Mouse (Mus musculus): ENCODE data around the gene Nme3.

The Nme3 gene

DNA sequence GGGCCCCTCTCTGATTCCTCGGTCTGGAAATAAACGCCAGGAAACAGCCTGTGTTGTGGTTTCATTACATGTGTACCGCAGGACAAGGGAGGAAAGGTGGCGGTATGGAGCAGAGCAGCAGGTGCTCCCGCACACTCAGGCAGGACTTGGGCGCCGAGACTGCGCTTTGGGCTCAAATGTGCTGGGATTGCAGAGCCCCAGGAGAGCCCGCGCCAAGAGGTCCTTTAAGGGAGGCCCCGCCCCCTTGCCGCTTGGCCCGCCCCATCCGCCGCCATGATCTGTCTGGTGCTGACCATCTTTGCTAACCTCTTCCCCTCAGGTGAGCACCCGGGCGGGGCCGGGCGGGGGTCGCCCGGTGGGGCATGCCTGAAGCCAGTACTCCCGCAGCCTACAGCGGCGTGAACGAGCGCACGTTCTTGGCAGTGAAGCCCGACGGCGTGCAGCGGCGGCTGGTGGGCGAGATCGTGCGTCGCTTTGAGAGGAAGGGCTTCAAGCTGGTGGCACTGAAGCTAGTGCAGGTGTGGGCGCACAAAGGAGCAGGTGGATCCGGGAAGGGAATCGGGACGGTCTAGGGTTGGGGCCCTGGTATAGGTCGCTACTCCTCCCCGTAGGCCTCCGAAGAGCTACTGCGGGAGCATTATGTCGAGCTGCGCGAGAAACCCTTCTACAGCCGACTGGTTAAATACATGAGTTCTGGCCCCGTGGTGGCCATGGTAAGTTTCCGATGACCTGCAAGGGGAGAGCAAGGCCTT is at the start of gene Nme3:
Gene Nme3 (plus strand): TSS at position 260 of the 752 bp plus-strand sequence.
- DNase-seq (ENCODE audit: low spot score in 2 of 2), result peak; percentile 70 to 77

DNA sequence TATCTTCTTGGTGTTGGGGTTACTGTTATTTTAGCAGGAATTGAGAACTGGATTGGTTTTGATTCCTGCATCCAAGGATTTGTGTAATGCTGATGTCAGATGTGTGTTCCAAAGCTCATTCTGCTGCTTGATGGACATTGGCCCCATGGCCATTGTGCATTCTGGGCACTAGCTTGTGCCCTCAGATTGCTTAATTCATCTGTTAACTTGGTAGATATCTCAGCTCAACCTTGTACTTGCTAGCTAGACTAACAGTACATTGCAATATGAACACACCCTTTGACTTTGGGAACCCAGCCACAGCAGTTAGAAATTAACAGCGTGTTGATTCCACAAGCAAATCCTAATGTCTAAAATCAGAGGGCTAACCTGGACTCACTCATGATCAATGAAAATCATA is 48.9 kb upstream of the Nme3 start:
- no peak for DNase-seq (ENCODE audit: low spot score in 2 of 2)

DNA sequence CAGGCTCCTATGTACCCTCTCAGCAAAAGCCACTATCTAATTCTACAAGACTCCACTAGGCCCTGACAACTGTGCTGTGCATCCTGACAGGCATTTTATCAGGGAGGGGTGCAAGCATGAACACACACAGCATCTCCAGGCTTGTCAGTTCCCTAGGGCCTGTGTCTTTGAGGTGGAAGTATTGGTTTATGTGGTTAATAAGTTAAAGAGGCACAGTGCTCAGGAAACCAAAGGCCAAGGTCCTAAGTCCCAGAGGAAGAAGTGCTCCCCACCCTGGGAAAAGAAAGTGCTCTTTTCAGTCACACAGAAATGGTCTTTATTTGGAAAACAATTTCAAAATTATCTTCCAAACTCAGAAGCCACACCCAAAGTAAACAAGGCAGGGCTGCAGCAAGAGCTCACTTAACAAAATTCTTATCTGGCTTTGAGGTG is 47.7 kb upstream of the Nme3 start:
- DNase-seq (ENCODE audit: low spot score in 2 of 2), result no peak

DNA sequence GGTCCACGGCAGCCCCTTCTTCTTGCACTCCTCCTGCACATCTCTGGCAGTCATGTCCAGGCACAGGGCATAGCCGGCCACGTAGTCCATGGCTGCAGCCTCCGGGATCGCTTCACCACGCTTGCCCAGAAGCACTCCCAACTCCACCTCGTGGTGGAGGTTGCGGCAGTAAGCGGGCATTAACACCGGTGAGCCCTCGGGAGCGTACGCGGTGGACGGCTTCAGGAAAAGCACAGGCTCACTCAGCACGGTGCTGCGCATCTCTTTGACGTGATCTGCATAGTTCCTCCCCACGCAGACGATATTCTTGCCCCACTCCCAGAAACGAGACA is 46.6 kb upstream of the Nme3 start:
- no peak for DNase-seq (ENCODE audit: low spot score in 2 of 2)

DNA sequence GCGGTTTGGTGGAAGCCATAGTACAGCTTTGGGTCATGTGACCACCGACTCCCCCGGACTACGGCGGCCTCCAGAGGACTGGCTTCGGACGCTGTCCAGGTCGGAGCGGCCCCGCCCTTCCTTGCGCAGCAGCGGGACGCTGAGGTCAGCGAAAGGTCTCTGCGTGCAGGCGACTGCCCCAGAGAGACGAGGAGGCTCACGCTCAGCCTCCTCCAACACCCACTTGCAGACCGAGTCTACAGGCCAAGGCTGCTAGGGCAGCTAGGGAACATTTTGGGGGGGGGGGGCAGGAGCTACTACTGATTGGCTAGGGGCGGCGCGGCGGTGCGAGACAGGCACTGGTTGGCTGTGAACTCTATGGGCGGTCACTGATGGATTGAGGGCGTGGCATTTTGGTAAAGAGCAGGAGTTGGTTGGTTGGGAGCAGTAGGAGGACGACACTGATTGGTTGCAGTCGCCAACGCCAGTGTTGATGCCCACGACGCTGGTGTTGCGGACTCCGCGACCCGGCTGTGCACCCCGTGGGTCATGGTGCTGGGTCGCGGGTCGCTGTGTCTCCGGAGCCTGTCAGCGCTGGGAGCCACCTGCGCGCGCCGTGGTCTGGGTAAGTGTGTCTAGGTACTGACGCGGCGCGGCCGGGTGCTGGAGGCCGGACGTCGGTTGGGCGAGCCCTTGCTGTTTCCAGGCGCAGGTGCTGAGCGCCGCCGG is 46.1 kb upstream of the Nme3 start, which contains the start of gene Fahd1:
Gene Fahd1 (minus strand): TSS at position 300 of the 708 bp plus-strand sequence.
- DNase-seq (ENCODE audit: low spot score in 2 of 2), result peak; percentile 95 to 98

DNA sequence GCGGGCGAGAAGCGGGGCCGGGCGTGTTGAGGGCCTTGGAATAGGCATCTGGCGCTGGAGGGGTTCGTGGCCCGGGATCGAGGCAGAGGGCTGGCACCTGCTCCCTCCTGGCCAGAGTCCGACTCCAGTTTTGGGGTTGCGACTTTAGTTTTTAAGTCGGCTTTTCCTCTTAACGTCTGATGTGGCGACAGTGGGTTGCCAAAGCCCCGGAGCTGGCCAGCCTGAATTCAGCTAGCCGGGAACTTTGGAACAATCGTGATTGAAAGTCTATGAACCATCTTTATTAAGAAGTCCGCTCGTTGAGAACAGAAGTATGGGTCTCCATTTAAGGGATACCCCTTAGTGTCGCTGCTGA is 45.5 kb upstream of the Nme3 start:
- DNase-seq (ENCODE audit: low spot score in 2 of 2), result no peak

DNA sequence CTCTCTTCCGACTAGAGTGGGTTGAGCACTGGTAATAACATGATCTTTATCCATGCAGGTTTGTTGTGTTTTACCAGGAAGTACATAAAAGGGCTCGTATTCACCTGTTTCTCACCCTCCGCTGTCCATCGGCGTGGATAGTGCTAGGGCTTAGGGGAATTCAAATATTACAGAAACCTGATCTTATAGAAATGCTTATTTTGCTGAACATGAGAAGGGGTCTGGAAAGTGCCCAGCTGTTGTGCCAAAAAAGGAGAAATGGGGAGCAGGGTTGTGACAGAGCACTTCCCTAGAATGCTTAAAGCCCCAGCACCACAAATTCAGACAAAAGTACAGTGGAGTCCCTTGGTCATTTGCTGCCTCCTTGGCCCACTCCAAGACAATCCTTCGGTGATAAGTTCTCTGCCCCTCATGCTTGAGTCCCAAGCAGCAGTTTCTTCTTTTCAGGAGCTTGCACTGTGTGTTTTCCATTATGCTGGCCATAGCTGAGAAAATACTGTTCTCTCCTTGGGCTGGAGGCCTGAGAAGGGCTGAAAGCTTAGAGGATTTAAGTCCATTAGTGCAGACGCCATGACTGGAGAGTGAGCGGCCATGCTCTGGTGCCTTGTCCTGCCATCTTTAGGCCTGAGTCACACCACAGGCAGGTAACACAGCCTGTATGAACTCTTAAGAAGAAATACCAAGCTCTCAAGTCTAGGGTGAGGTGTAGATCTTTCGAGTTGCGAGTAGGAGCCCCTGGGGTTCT is 44.7 kb upstream of the Nme3 start:
- DNase-seq (ENCODE audit: low spot score in 2 of 2), result no peak

DNA sequence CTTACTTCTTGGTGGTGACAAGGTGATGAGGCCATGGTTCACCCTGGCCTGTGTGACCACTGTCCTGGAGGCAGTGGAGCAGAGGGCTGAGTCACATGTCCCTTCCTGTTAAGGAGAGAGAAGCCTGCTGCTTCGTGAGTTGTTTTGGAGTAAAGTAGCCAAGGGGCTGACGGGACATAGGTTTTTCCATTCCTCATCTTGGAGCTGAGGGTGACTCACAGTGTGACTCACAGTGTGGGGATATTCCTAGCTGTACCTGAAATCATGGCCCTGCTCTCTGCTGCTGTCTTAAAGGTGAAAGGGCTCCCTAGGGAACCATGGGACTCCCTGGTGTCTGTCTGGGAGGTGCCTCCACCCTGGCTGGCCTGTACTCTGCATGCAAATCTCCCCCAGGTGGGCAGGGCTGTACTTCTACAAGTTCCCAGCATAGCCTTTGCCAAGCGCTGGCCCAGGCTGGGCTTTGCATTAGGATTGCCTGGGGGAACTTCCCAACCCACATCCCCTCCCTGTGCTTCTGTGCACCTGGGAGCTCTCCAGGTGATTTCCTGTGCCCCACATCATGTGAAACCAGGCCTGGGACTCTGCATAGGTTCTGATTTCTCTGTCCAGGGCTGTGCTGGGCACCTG is 40.3 kb upstream of the Nme3 start:
- no peak for DNase-seq (ENCODE audit: low spot score in 2 of 2)

DNA sequence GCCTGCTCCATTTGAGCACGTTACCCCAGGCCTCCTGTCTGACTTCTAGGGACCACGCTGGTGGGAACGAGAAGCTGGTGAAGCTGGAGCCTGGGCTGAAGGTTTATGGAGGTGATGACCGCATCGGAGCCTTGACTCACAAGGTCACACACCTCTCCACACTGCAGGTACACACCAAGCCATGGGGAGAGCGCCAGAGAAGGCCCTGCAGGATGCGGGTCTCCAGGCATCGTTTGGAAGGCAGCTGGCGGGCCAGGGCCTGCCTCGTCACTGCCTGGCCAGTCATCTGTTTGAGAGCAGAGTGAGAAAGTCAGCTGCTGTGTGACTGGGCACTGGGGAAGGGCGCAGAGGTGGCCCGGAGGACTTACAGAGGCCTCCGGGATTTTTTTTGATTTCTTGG is 39.7 kb upstream of the Nme3 start:
- no peak for DNase-seq (ENCODE audit: low spot score in 2 of 2)

DNA sequence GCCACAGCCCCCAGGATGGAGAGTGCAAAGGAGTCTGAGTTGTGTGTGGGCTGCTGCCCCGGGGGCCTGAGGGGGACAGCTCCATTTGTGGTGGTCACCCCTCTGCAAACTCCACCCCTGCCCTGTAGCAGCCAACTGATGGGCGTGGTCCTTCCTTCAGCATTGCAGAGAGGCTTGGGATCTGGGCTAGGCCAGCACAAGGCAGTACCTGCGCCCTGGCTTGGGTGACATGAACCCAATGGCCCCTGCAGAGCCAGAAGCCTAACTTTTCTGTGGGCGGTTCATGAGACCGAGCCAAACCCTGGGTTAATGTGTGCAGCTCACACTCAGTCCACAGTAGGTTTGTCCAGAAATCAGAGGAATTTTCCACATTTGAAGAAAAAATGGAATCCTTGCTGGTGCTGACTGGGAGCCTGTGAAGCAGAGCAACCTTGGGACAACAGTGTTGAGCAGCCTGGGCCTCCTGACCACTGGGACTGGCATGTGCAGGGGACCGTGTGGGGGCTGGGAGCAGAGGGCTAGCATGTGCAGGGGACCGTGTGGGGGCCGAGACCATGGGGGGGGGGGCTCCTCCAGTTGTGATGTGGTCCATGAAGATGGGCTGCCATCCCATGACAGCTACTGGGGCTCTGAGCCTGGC is 38.3 kb upstream of the Nme3 start:
- DNase-seq (ENCODE audit: low spot score in 2 of 2), result no peak

DNA sequence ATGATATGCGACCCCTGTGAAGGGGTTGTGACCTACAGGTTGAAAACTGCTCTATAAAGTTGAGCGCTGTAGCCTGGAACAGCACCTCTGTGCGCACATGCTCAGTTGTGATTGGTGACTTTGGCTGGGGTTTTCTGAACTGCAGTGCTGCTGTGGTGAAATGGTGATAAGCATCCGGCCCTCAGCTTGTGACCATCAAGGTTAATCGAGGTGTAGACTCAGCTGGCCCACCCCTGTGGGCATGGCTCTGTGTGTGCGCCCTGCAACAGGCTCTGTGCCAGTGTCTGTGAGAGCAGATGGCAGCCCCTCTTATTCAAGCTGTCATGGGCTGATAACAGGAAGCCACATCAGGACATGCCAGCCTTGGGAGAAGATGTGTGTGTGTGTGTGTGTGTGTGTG is 37.3 kb upstream of the Nme3 start:
- no peak for DNase-seq (ENCODE audit: low spot score in 2 of 2)

DNA sequence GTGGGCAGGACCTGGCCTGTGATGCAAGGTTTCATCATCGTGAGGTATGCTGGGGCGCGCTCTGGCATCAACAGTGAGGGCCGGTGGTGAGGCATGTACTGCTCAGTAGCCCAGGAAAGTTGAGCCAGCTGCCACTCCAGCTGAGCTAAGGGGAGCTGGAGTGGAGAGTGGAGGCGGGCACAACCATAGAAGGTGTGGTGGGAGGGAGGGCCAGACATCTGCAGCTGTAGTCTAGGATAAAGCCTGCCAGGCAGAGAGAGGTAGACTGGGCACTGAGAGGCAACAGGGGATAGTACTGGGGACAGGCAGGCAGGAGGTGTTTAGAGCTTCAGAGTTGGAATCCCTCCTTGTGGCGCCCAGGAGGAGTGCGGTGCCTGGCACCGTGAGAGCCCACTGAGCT is 36.2 kb upstream of the Nme3 start:
- DNase-seq (ENCODE audit: low spot score in 2 of 2), result no peak

DNA sequence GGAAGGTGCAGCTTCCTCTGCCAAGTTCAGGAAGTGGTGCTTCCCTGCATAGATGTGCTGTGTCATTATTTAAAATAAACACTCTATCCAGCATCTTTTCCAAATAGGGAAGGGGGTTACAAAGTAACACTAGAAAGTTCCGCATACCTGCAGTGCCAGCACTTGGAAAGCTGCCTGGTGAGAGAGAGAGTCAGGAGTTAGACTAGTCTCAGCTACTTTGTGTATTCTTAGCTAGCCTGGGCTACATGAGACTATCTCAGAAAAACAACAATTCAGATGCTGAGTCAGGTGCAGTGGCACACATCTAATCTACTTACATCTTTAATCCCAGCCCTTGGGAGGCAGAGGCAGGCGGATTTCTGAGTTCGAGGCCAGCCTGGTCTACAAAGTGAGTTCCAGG is 34.5 kb upstream of the Nme3 start:
- no peak for DNase-seq (ENCODE audit: low spot score in 2 of 2)

DNA sequence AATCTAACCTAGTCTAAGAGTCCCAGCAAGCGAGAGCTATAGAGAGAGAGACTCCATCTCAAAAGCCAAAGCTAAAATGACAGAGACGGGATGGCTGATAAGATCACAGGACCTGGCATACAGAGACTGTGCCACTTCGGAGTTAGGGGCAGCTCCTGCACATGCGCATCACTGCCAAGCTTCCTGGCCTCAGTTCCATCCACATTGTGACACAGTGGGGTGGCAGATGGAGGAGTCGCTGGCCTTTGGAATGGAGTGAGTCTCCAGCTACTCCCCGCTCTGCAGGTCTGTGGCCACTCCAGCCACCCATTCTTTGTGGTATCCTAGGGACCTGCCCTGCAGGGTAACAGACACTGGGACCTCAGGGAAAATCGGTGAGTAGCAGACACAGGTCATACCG is 30.5 kb upstream of the Nme3 start, which contains the start of gene Igfals:
Gene Igfals (plus strand): TSS at position 222 of the 400 bp plus-strand sequence.
- no peak for DNase-seq (ENCODE audit: low spot score in 2 of 2)

DNA sequence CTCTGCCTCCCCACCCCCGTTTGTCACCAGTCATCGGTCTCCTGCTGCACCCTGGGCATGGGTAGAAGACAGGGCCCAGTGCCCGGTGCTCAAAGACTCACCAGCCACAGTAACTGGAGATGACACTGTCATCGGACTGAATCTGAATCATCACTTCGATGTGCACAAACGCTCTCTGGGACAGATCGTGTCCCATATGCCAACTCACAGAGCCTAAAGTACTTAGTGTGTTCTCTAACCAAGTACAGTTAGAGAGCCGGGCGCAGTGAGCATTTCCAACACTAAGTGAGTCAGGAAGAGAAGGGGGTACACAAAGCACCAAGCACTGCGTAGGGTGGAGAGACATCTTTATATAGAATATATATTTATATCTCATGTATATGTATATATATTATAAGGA is 28.4 kb upstream of the Nme3 start:
- DNase-seq (ENCODE audit: low spot score in 2 of 2), result peak in 1 of 2 experiments; percentile 27

DNA sequence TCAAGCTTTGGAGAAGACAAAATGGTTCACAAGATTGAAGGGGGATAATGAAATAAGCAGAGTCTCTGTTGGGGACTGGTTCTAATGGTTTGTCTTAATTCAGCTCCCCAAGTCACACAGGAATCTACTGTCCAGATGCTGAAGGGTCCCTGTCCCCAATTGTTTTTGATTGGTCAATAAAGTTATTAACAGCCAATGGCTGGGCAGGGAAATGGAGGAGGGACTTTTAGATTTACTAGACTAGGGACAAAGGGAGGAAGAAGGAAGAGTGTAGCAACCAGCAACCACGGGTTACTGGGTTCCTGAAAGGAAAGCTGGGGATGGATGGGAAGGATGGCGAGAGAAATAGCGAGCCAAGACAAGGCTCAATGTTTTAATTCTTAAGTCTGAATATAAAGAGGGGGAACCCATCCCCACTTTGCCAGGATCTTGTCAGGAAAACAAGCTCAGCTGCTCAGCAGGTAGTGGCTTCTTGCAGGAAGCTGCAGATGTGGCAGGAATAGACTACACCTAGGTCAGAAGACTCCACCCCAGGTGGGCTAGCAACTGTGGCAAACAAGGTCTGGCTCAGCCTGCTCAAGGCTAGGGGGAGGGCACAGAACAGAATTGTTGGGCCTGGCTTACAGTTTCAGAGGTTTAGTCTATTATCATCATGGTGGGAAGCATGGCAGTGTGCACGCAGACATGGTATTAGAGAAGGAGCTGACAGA is 22.4 kb upstream of the Nme3 start:
- no peak for DNase-seq (ENCODE audit: low spot score in 2 of 2)

DNA sequence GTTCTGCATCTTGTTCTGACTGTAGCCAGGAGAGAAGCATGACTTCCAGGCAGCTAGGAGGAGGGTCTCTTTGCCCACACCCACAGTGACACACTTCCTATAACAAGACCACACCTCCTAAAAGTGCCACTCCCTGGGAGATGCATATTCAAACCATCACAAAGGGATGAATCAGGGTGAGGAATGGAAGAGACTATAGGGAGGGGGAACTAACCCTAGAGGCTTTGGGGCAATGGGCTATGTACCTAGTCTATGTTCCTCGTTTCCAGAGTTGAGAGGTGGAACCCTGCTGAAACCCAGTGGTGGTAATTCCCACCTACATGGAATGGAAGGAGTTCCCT is 21.9 kb upstream of the Nme3 start:
- no peak for DNase-seq (ENCODE audit: low spot score in 2 of 2)

DNA sequence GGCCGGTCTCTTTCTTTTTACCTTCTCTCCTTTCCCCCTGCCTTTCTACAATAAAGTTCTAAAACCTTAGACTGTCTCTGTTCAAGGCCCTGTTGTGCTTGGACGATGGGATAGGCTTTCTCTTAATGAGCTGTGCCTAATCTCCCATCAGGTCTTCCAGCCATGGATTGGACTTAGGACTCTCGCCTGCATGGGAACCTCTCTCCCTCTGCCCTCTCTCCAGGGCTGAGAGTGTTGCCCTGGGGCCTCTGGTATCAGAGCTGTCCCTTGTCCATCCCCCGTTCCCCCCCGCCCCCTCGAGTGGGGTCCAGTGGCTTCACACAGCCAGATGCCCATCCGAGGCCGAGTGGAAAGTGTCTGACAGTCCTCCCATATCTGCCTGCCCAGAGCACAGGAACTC is 21.3 kb upstream of the Nme3 start:
- no peak for DNase-seq (ENCODE audit: low spot score in 2 of 2)

DNA sequence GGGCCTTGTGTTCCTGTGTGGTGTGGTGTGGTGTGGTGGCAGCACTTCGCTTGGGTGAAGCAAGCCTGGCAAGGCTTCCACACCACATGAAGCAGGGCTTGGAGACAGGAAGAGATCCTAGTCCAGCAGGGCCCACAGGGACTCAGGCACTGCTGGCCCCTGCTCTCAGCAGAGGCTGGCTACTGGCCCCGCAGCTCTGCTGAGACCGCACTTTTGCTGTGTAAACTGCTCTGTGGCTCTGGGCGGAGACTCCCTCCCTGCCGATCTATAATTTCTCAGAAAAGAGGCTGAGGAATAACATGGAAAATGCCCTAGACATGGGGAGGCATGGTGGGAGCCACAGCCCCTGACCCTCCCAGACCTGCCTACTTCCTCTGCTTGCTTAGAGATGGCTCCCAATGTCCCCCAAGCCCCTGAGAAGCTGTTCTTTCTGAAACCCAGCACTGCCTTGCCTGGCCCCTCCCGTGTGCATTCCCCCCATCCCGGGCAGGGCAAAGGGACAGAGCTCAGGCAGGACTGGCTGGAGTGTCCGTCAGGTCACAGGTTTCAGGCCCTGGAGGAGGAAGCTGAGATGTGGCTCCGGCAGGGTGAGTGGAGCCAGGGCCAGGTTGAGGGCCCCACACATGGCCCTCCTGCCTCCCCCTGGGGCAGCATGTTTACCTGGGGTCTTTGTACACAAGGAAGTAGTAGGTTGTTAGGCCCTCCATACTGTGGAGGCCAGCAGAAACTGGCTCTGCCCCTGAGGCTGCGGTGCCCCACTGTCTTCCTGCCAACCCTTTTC is 18.8 kb upstream of the Nme3 start:
- DNase-seq (ENCODE audit: low spot score in 2 of 2), result no peak

DNA sequence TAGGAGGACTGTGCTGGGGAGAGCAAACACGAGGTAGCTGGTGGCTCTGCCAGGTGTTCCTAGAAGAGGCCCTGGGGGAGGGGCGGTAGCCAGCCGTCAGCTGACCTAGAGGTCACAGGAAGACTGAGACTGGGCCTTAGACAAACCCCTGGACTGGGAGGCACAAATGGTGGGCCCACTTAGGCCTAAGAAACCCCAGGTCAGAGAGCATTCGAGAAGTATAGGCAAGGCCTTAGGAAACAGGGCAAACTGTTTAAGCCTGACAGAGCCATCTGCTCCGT is 18.2 kb upstream of the Nme3 start:
- no peak for DNase-seq (ENCODE audit: low spot score in 2 of 2)

DNA sequence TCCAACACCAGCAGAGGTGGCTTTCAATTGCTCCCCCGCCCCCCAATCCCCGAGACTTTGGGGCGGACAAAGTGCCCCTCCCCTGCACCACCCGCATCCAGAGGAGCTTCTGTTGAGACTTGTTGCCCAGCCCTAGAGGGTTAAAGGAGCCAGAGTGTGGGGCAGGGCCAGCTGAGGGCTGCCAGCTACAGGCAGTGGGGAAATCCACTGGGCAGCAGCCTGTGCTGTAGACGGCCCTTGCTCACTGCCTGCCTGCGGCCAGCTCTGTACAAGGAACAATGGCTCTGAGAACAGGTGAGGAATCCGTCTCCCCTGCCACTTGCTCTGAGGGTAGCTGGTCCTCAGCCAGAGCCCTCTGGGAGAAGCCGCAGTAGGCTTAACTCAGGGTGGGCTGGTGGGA is 17.8 kb upstream of the Nme3 start:
- DNase-seq (ENCODE audit: low spot score in 2 of 2), result no peak
